Mouse (Mus musculus) right cerebral cortex, postnatal 36 days (tissue): ENCODE measurements around the gene Daam1.
A peak's percentile ranks its signal among the peaks of the same experiment; 100 is the strongest.
"Not testable (repeated sequence)": the region's sequence is repeated elsewhere in the genome, so short reads cannot be mapped to it uniquely, and the experiment has no call there.

Experiments used
- DNase-seq, 2 experiments: peaks; one replicate each; pipeline ENCODE4 v3.0.0; 2022; ENCODE audit warnings: low spot score in 2 of 2, mixed read lengths in 1 of 2

The Daam1 gene

GRCm38 (mm10) chr12:71834041-71834440, 3.2 kb downstream of the Daam1 start:
- DNase-seq, result no peak

GRCm38 (mm10) chr12:71835966-71836668, 5.2 kb downstream of the Daam1 start:
- DNase-seq, result no peak

DNA sequence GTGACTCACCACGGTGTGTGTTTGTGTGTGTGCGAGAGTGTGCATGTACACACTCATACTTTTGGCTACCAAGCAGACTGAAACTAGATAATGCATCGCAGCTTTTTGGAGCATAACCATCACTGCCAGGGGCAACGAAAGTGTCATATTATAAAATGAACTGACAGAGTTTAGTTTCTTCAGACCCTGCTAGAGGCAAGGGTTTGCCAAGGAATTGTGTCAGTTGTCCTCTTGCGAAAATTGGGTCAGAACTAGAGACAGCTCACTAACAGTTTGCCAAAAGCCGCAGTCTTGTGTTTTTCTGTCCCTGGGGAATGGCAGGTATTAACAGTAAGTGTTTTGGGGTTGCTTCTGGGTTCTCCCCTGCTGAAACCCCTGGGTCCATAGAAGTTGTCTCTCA, 5.9 kb downstream of the Daam1 start:
- DNase-seq, result no peak

GRCm38 (mm10) chr12:71837576-71837975, 6.7 kb downstream of the Daam1 start:
- no peak for DNase-seq

DNA sequence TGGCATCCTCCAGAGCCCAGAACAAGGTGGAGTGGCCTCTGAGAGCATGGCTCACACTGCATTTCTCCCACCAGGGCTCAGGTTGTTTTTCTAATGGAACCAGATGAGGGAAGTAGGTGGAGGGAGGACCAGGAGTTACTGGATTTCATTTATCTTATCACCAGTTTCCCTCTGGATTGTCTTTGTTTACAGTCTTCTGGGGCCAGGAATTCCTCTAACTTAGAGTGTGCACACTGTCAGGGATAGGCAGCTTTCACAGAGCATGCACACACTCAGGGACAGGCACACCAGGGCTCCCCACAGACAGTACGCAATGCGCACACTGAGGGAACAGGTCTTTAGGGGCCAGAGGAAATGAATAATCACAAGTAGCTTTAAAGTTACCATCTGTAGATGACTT, 7.4 kb downstream of the Daam1 start:
- DNase-seq, result no peak

GRCm38 (mm10) chr12:71839653-71840052, 8.8 kb downstream of the Daam1 start:
- no peak for DNase-seq

GRCm38 (mm10) chr12:71840430-71841186, 9.7 kb downstream of the Daam1 start:
- no peak for DNase-seq

DNA sequence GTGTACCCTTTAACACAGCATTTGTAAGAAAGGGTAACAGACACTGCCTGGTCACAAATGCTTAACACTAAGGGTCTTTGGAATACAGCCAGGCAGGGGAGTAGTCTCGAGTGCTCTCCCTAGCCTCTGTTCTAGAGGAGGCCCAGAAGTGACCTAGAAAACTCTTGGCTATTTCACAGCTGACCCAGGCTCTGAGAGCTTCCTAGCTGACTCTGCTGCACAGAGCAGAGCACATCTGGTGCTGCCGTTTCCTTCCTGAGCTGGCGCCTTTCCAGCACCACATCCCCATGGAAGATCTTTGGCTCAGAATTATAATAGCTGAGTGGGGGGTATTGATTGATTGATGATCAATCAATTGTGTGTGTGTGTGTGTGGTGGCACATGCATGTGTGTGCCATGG, 11.1 kb downstream of the Daam1 start:
- DNase-seq, result no peak

- DNase-seq, result no peak
Measured at GRCm38 (mm10) chr12:71842588-71842987, 11.7 kb downstream of the Daam1 start.

GRCm38 (mm10) chr12:71845486-71845885, 14.6 kb downstream of the Daam1 start:
- no peak for DNase-seq

DNA sequence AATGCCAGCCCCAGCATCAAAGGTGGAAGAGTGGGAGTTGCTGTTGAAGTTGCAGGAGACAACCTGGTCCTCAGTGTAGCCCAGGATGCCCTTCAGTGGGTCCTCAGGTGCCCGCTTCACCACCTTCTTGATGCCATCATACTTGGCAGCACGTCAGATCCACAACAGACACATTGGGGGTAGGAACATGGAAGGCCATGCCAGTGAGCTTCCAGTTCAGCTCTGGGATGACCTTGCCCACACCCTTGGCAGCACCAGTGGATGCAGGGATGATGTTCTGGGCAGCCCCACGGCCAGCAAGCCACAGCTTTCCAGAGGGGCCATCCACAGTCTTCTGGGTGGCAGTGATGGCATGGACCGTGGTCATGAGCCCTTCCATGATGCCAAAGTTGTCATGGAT, 15.5 kb downstream of the Daam1 start:
- not testable (repeated sequence) for DNase-seq

- not testable (repeated sequence) for DNase-seq
Measured at GRCm38 (mm10) chr12:71847024-71847423, 16.1 kb downstream of the Daam1 start.

DNA sequence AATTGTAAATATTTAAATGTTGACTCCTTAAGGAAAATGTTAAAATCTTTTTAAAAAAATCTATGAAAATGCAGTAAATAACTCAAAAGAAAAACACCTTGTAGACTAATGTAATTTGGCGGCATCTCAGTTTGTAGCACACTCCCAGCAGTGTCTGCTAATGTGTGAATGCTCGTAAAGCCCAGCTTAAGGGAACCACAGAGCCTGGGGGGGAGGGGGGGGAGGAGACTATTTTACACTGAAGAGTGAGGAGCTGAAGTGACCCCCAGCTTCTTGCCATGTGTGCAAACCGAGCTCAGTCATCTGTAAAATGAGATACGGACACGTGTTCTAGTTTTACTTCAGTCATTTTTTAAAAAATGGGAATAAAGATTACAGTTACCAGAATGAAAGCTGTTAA, 16.7 kb downstream of the Daam1 start:
- DNase-seq, result no peak

DNA sequence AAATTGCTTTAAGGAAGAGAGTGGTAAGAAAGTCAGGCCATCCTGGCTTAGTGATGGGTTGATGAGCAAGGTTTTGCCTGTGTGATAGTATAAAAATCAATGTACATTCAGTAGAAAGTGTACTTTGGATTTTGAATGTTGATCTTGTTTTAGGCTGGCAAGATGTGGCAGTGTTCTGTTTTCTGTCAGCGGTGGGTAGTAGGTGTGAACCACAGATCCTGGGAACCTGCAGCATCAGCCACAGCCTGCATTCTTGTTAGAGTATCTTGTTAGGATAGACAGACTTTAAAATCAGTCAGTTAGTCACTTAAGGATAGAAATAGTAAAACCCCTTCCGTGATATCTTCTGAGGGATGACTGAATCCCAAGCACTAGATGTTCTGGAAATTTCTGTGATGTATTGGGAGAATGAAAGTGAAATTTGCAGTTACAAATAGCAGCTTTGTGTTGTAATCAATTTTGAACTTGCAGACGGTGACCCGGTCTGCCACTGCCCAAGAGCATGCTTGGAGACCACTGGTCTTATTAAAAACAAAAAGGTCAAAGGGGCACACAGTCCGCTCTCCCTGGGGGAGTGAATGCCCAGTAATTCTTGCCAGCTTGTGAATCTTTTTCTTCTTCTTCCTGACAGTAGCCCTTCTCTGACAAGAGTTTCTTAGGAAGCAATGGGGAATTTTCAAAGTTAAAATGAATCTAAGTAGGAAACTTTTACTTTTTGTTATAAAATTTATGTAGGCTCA, 17.3 kb downstream of the Daam1 start:
- DNase-seq, result peak in 1 of 2 experiments; percentile 16

DNA sequence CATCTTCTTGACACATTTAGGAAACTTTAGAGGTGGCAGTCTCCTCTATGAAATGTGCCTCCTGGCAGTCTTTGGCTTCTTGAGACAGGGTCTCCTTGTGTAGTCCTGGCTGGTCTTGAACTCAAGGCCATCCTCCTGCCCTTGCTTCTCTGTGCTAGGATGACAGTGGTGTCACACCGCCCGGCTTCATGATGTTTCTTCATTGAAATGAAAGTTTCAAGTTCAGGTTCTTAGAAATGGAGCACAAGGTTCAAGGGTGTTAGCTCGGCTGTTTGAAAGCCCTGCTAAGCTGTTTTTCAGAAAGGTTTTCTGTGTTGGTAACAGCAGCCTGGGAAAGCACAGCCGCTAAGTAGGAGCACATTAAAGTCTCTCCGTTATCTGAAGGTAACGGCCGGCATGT, 18.2 kb downstream of the Daam1 start:
- DNase-seq, result no peak

DNA sequence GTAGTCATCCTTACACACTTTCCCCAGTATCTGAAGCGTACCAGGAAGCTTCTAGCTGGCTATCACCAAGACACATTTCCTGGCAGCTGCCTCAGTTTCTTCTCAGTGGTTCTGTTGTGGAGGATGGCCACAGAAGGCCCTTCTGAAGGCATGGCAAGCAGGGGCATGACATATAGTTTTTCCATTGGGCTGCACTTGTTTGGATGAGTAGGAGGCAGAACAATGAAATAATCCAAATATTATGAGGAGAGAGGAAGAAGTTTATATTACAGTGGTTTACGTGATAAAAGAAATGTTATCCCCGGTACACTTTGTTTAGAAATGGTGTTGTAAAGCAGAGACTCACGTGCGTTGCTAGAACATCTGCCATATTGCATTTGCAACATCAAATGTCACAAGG, 19.3 kb downstream of the Daam1 start:
- no peak for DNase-seq

DNA sequence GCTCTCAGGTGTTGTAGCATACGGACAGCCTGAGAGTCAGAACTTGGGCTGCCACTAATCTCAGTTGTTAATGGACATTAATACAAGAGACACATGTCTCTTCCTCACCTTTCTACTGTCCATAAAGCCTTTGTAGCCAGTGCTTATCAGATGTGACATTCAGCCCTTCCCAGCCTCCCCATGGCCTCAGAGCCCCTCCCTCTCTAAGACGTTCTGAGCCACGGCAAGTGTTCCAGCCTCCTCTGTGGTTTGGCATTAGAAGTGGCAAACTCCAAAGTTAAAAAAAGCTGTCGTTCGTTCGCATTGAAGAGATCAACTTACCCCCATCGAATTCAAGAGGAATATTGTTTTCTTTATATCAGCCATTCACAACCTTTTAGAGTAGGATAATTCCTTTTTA, 21.8 kb downstream of the Daam1 start:
- no peak for DNase-seq

DNA sequence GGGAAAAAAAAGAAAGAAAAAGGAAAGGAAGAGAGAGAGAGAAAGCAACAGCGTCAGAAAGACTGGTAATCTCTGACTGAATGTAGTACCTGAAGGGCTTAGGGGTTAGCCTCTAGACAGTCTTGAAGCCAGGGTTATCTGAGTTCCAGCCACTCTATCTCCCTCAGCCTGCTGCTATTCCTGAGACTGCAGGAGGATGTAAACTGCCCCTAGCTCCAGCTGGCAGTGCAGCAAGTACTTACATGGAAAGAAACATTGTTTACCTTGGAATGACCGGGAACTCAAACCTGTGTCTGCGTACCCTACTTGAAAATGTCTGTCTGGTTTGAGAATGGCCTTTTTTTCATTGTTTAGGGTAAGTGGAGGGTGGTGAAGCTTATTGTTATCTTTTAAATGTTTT, 22.8 kb downstream of the Daam1 start:
- DNase-seq, result no peak

DNA sequence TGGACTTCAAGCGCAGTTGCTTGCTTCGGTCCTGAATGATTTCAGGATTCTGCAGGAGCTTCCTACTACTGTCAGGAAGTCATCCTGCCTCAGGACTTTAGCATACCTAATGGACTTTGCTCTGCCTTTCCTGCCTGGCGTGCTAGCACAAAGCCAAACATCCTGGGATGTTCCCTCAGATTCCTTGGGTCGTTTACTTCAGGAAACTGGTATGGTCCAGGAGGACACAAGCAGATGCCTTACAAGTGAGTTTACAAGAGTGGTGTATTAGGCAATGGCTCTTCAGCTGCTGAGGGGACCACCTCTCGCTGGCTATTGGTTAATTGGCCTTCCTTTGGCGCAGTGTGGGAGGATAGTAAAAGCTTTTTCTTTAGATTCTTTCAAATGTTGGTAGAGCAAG, 23.3 kb downstream of the Daam1 start:
- no peak for DNase-seq

- DNase-seq, result peak in 1 of 2 experiments; percentile 29
Measured at GRCm38 (mm10) chr12:71855730-71856479, 25.0 kb downstream of the Daam1 start.

DNA sequence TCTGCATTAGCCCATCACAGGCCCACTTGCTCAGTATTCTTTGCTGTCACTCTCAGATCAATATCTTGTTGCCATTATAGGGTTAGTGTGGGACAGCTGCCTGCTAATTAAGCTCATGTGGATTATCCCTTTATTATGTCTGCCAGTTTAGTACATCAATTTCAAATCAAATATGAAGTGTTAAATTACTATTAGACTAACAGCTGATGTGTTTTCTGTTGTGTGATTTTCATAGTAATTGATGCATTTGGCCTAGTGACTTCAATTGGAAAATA, 25.5 kb downstream of the Daam1 start:
- DNase-seq, result no peak

GRCm38 (mm10) chr12:71859096-71859495, 28.2 kb downstream of the Daam1 start:
- no peak for DNase-seq
